Mouse (Mus musculus) embryonic facial prominence, embryonic 13.5 days (tissue): Measurements from ENCODE around the gene 5730522E02Rik. TPM values are rescaled to one million over a fixed set of nuclear protein-coding genes. Genes with fewer than 3 reads are reported as not detected.

Source experiments
- ATAC-seq: fragments of 200-750 bp; cut with Nextera tagmentation; 2 replicates; pipeline ENCODE4 v1.8.0; 2017; ENCODE audit warnings: low read depth; ENCODE audit not compliant: insufficient number of reproducible peaks, insufficient read depth, low FRiP score, low TSS enrichment
- H3K27ac ChIP-seq: fragments of 300-500 bp; sonication (generic); 2 replicates; pipeline ENCODE4 v1.5.1; 2015; ENCODE audit warnings: moderate library complexity, mild to moderate bottlenecking, inconsistent platforms
- H3K27me3 ChIP-seq: fragments of 300-500 bp; sonication (generic); 2 replicates; pipeline ENCODE4 v1.6.1; 2015; ENCODE audit warnings: mild to moderate bottlenecking, inconsistent platforms
- H3K36me3 ChIP-seq: fragments of 300-500 bp; sonication (generic); 2 replicates; pipeline ENCODE4 v1.6.1; 2015; ENCODE audit warnings: mild to moderate bottlenecking, inconsistent platforms
- H3K4me1 ChIP-seq: fragments of 300-500 bp; sonication (generic); 2 replicates; pipeline ENCODE4 v1.6.1; 2015; ENCODE audit warnings: inconsistent platforms
- H3K4me2 ChIP-seq: fragments of 300-500 bp; sonication (generic); 2 replicates; pipeline ENCODE4 v1.6.1; 2015; ENCODE audit warnings: moderate library complexity, mild to moderate bottlenecking, inconsistent platforms
- H3K4me3 ChIP-seq: fragments of 300-500 bp; sonication (generic); 2 replicates; pipeline ENCODE4 v1.5.1; 2015; ENCODE audit warnings: mild to moderate bottlenecking, inconsistent platforms
- H3K9ac ChIP-seq: fragments of 300-500 bp; sonication (generic); 2 replicates; pipeline ENCODE4 v1.6.1; 2015; ENCODE audit warnings: mild to moderate bottlenecking, inconsistent platforms
- H3K9me3 ChIP-seq: fragments of 300-500 bp; sonication (generic); 2 replicates; pipeline ENCODE4 v1.6.1; 2016; ENCODE audit warnings: inconsistent platforms
- WGBS: fragments of 180-500 bp; shearing (Covaris S2); methylation state at CpG from one replicate; pipeline ENCODE4 v1.1.7; 2015; ENCODE audit warnings: mixed read lengths; 5-methylcytosine and 5-hydroxymethylcytosine counted together
- polyA plus RNA-seq: library from polyadenylated mRNA; unstranded; fragments of >200 nt; fragmentation: Nextera tagmentation; extraction: Ambion mirVana; gene quantifications from 2 replicates; pipeline ENCODE4 v1.2.1, GENCODE M21; 2015

The 5730522E02Rik gene
- polyA plus RNA-seq, 1 experiment from 2014 or later, result 7.8 TPM

DNA sequence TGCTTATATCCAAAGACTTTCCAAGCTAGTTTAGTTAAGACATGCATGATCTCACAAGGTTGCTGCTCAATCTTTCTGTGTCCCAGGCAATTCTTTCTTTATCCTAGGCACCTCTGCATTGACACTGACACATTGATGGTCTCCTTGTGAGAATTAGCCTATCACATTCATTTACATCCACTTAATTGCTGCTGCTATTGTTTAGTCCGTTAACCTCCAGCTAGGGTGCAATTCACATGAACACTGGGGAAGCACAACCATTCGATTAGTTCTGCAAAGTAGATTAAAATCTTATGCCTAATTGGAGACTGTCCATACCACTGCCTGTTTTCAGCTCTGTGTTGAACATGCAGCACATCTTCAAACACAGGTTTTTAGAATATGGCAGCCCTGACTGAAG is 603.7 kb downstream of the 5730522E02Rik start:
- 60% methylated on average over 2 of the region's 2 CpGs for WGBS
- no peaks in the 10 kb centered on the region for H3K27me3 ChIP-seq

DNA sequence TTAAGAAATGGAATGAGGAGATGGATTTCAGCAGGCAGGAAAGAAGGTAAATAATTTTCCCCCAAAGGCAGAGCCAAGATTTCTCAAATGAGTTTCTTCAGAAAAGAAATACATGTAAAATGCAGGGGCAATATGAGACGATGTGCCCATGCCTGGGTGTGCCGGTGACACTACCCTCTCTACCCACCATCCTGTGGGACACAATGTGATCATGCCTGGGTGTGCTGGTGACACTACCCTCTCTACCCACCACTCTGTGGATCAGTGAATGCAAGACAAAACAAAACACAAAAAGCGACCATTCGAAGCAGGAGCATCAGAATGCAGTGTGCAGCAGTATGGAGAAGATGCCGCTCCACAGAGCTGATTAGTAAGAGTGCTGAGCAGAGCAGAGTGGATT is 610.5 kb downstream of the 5730522E02Rik start:
- Histone ChIP-seq H3K27me3 (no peaks in the 10 kb centered on the region), H3K27ac (no peak overlapping the region), H3K36me3 (no peaks in the 10 kb centered on the region), H3K4me3 (no peak overlapping the region), H3K9ac (no peak overlapping the region), H3K4me2 (no peak overlapping the region), H3K4me1 (no peaks in the 10 kb centered on the region), H3K9me3 (no peaks in the 10 kb centered on the region)
- WGBS, result 88% methylated on average over 5 of the region's 5 CpGs
- no peak for ATAC-seq

More for the DNA sequence above, 603.7 kb downstream of the 5730522E02Rik start:
- Histone ChIP-seq H3K4me2 (no peak overlapping the region), H3K9me3 (no peaks in the 10 kb centered on the region), H3K9ac (no peak overlapping the region), H3K36me3 (no peaks in the 10 kb centered on the region), H3K4me1 (no peaks in the 10 kb centered on the region), H3K4me3 (no peak overlapping the region), H3K27ac (no peak overlapping the region)
- no peak for ATAC-seq

DNA sequence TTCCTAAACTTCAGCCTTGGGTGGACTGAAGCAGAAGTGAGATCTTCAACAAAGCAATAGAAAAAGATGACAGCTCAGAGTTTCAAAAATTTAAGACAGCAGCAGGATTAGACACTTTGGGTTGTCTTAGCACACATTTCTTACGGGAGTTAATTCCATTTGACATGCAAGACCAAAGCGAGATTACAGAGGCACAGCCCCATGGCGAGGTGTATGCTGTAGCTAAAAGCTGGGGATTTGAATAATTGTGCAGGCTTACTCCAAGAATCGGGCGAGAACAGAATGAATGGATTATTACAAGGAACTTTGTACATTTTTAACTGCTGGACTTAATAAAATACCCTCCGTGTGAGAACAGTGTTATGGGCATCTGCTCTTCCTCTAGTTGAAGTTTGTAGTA is 615.3 kb downstream of the 5730522E02Rik start:
- no peaks in the 10 kb centered on the region for H3K9me3 ChIP-seq
- H3K4me2 ChIP-seq, result no peak overlapping the region
- H3K4me1 ChIP-seq, result peaks cover 6% of the 10 kb centered on the region
- no peak overlapping the region for H3K9ac ChIP-seq
- no peak overlapping the region for H3K4me3 ChIP-seq
- 37% methylated on average over 6 of the region's 6 CpGs for WGBS
- ATAC-seq, result no peak
- no peaks in the 10 kb centered on the region for H3K27me3 ChIP-seq
- no peak overlapping the region for H3K27ac ChIP-seq
- H3K36me3 ChIP-seq, result no peaks in the 10 kb centered on the region

DNA sequence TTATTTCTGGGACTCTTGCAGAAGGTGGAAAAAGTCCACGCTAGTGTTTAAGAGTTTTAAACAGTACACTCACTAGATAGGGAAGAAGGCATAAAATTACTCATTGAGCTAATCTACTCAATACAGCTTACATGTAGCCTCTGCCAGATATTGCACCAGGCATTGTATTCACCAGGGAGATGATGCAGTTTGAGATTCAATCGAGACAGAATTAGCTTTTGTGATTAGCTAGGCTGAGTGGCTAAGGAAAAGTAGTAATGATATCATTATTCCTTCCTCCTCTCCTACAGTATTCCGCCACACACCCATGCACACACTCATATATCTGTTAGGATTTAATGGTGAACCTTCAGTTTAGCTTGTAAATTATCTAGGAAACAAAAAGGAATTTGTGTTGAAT is 615.8 kb downstream of the 5730522E02Rik start:
- no peak for ATAC-seq
- H3K4me1 ChIP-seq, result peaks cover 6% of the 10 kb centered on the region
- H3K36me3 ChIP-seq, result no peaks in the 10 kb centered on the region
- H3K27me3 ChIP-seq, result no peaks in the 10 kb centered on the region
- H3K9me3 ChIP-seq, result no peaks in the 10 kb centered on the region
- no peak overlapping the region for H3K27ac ChIP-seq
- H3K4me2 ChIP-seq, result no peak overlapping the region
- no peak overlapping the region for H3K4me3 ChIP-seq
- H3K9ac ChIP-seq, result no peak overlapping the region
- whole genome bisulfite sequencing, result 76% methylated on average over 3 of the region's 3 CpGs

DNA sequence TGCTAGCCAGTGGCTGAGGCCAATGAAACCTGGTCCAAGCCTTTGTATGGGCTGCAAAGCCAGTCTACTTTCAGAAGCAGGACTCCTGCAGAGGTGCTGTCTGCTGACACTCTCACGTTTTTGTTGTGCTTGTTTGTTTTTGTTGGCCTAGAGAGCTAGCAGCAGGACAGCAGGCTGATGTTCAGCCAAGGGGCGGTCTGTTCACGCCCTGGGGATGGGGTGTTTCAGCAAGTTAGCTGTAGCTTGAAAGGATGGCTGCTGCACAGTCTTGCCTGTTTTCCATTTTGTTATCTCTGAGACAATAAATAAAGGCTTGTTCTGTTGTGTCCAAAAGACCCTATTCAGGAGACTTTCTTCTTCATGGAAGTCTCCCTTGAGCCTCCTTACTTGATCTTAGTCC is 618.3 kb downstream of the 5730522E02Rik start:
- Histone ChIP-seq H3K4me1 (peaks cover 6% of the 10 kb centered on the region), H3K9me3 (no peaks in the 10 kb centered on the region), H3K27ac (no peak overlapping the region), H3K4me2 (no peak overlapping the region), H3K27me3 (no peaks in the 10 kb centered on the region), H3K9ac (no peak overlapping the region), H3K36me3 (no peaks in the 10 kb centered on the region), H3K4me3 (no peak overlapping the region)
- WGBS, result 14% methylated on average over 3 of the region's 3 CpGs
- no peak for ATAC-seq

DNA sequence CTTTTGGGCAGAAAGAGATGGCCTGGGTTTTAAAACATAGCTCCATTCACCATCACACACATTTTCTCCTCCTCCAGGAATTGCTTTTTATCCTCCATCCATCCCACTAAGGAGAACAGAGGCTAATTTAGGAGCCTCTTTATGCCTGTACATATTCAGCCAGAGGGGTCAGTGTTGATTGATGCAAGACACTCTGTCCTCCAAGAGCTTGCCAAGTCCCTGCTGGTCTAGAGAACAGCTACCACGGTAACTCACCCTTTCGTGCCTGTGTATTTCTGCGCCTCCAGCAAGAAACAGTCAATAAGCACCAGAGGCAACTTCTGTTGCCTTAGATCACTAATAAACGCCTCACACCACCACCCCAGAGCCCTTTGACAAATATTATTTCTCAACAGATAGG is 620.3 kb downstream of the 5730522E02Rik start:
- no peaks in the 10 kb centered on the region for H3K36me3 ChIP-seq
- no peak for ATAC-seq
- H3K4me1 ChIP-seq, result peaks cover 6% of the 10 kb centered on the region
- H3K27ac ChIP-seq, result no peak overlapping the region
- no peak overlapping the region for H3K9ac ChIP-seq
- no peaks in the 10 kb centered on the region for H3K27me3 ChIP-seq
- H3K9me3 ChIP-seq, result no peaks in the 10 kb centered on the region
- H3K4me3 ChIP-seq, result no peak overlapping the region
- 75% methylated on average over 4 of the region's 4 CpGs for WGBS
- H3K4me2 ChIP-seq, result no peak overlapping the region

DNA sequence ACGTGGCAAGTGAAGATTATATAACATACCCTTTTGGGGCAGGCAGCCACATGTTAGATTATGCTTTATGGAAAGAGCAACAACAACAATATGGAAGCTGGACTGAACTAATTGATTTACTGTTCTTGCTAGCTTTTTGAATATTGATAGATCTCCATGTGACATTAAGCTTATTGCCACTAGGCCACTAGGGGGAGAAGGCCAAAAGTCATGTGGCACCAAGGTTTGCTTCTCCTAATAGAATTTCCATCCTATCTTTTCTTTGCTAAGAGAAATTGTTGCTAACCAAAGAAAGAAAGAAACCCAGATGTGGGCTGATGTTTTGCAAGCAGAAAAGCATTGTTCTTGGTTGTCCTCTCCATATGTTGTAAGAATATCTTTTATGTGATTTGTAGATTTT is 621.1 kb downstream of the 5730522E02Rik start:
- Histone ChIP-seq H3K9me3 (no peaks in the 10 kb centered on the region), H3K27ac (no peak overlapping the region), H3K9ac (no peak overlapping the region), H3K4me2 (no peak overlapping the region), H3K4me1 (peaks cover 6% of the 10 kb centered on the region), H3K36me3 (no peaks in the 10 kb centered on the region), H3K4me3 (no peak overlapping the region), H3K27me3 (no peaks in the 10 kb centered on the region)
- 60% methylated on average over 1 of the region's 1 CpGs for WGBS
- ATAC-seq, result no peak

DNA sequence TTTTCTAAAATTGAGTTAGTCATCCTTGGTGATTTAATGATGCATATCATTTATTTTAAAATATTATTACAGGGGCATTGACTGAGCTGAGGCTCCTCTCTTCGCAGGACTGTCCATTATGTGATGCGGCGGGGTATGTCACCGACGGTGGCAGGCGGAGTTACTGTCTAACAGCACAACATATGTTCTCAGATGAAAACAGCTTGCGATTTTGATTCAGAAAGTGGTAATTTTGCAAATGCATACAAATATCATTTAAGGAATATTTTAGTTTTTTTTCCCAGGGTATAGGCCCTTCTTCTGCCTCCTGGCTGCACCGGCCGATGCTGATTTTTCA is 636.5 kb downstream of the 5730522E02Rik start:
- Histone ChIP-seq H3K4me1 (0 out of 2 replicates have a peak, but pooled peaks cover 3% of the 10 kb centered on the region), H3K4me2 (no peak overlapping the region), H3K27me3 (no peaks in the 10 kb centered on the region), H3K9ac (no peak overlapping the region), H3K27ac (no peak overlapping the region), H3K36me3 (no peaks in the 10 kb centered on the region), H3K9me3 (no peaks in the 10 kb centered on the region), H3K4me3 (no peak overlapping the region)
- WGBS, result 90% methylated on average over 9 of the region's 9 CpGs
- no peak for ATAC-seq

DNA sequence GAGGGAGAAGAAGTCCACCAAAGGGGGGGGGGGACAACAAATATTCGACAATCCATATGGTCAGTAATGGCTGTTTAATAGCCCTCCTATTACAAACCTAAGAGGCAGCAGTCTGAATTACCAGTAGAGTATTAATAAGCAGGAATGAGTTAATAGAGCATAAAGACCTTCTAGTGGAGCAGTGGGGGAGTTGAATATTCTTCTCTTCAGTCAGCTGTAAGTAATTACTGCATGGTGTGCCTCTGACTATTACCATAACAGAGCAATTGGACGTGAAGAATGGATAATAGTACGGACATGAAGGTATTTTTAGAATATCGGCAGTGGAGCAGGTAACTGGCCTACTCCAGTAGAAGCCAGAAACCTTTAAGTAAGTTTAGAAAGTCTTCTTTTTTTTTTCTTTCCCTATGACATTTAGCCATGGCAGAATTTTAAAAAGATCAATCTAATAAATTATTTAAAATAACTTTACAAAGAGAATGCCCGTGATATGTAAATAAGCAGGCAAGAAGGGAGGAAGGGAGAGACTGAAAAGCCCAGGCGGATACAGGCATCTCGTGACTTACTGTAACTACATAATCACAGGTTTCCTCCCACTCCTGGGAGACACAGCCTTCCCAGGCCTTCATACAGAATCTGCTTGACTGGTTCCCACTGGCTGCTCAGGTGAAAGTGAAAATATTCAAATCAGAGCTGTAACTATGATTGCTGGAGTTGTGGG is 637.0 kb downstream of the 5730522E02Rik start:
- no peaks in the 10 kb centered on the region for H3K9me3 ChIP-seq
- no peaks in the 10 kb centered on the region for H3K27me3 ChIP-seq
- H3K27ac ChIP-seq, result no peak overlapping the region
- 43% methylated on average over 7 of the region's 7 CpGs for WGBS
- no peak for ATAC-seq
- H3K36me3 ChIP-seq, result no peaks in the 10 kb centered on the region
- H3K4me2 ChIP-seq, result no peak overlapping the region
- H3K4me3 ChIP-seq, result no peak overlapping the region
- 0 out of 2 replicates have a peak, but pooled peaks cover 3% of the 10 kb centered on the region for H3K4me1 ChIP-seq
- H3K9ac ChIP-seq, result no peak overlapping the region

DNA sequence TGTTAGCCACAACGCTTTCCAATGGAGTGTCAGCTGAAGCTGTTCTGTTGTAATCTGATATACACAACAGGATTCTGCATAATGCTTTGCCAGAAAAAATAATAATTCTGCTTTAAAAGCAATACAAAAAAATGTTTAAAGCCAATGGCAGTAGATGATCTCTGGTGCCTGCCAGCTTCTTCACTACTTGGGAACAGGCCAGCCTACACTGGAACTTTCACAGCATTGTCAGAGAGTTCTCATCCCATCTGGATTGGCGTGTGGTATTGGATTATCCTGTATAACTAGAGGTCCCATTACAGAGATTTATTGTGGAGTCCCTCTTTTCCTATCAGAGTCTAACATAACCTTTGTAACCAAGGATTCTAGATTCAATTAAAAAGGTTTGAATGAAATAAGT is 639.2 kb downstream of the 5730522E02Rik start:
- no peak overlapping the region for H3K9ac ChIP-seq
- H3K9me3 ChIP-seq, result no peaks in the 10 kb centered on the region
- 0 out of 2 replicates have a peak, but pooled peaks cover 3% of the 10 kb centered on the region for H3K4me1 ChIP-seq
- WGBS, result 80% methylated on average over 2 of the region's 2 CpGs
- H3K36me3 ChIP-seq, result no peaks in the 10 kb centered on the region
- no peaks in the 10 kb centered on the region for H3K27me3 ChIP-seq
- no peak overlapping the region for H3K4me2 ChIP-seq
- no peak overlapping the region for H3K4me3 ChIP-seq
- ATAC-seq, result no peak
- no peak overlapping the region for H3K27ac ChIP-seq
